Comparison of ENCODE assay signal across 34 mouse cellular contexts in genomic region chr5:143075987-143076386, GRCm38 (mm10).
"Had no signal": no experiment of that assay in that cellular context is flagged by ENCODE, and none has a peak within 500 bp of the region (broad histone marks: within the 10 kb centered on the region; RNA-seq: fewer than 3 reads in every experiment).

No protein-coding gene starts in this region.

- H3K4me3 ChIP-seq: heart, embryonic 10.5 days; heart, embryonic 12.5 days; heart, embryonic 13.5 days; heart, embryonic 15.5 days; hindbrain, embryonic 10.5 days; hindbrain, embryonic 12.5 days; hindbrain, embryonic 13.5 days; hindbrain, embryonic 15.5 days; kidney, embryonic 15.5 days; layer of hippocampus, adult 2 months had no signal

- H3K4me2 ChIP-seq: heart, embryonic 11.5 days; heart, embryonic 12.5 days; heart, embryonic 13.5 days; heart, embryonic 15.5 days; hindbrain, embryonic 12.5 days; hindbrain, embryonic 13.5 days; hindbrain, embryonic 14.5 days; hindbrain, embryonic 15.5 days; kidney, embryonic 15.5 days had no signal

- H3K4me1 ChIP-seq: heart, embryonic 10.5 days; heart, embryonic 12.5 days; heart, embryonic 13.5 days; heart, embryonic 15.5 days; hindbrain, embryonic 10.5 days; hindbrain, embryonic 12.5 days; hindbrain, embryonic 13.5 days; hindbrain, embryonic 15.5 days; kidney, embryonic 15.5 days had no signal

- ATAC-seq: hindbrain, embryonic 16.5 days; hindbrain, postnatal 0 days; inflammation-experienced regulatory T-cells, adult 6 months; intestine, embryonic 16.5 days; intestine, postnatal 0 days had no signal

- H3K9ac ChIP-seq: heart, embryonic 12.5 days; heart, embryonic 13.5 days; heart, embryonic 15.5 days; hindbrain, embryonic 12.5 days; hindbrain, embryonic 13.5 days; hindbrain, embryonic 14.5 days; hindbrain, embryonic 15.5 days; kidney, embryonic 15.5 days had no signal

- H3K27ac ChIP-seq: heart, embryonic 10.5 days; heart, embryonic 13.5 days; heart, embryonic 15.5 days; hindbrain, embryonic 10.5 days; hindbrain, embryonic 12.5 days; hindbrain, embryonic 13.5 days; hindbrain, embryonic 14.5 days; hindbrain, embryonic 15.5 days; hindbrain, postnatal 0 days; kidney, embryonic 15.5 days; kidney, postnatal 0 days; layer of hippocampus, adult 2 months had no signal

- H3K27me3 ChIP-seq: heart, embryonic 12.5 days; heart, embryonic 13.5 days; heart, embryonic 15.5 days; hindbrain, embryonic 12.5 days; hindbrain, embryonic 13.5 days; hindbrain, embryonic 15.5 days; kidney, embryonic 15.5 days had no signal

- DNase-seq: heart, postnatal 10 days; heart, postnatal 14 days; heart, postnatal 36 days; heart, postnatal 4 days; kidney, adult 11 months; kidney, adult 18-20 months; kidney, adult 2 months; kidney, adult 8-10 months; kidney, adult 9 months; kidney, postnatal 10 days; kidney, postnatal 14 days; kidney, postnatal 25 days; kidney, postnatal 36 days; kidney, postnatal 4 days; layer of hippocampus, adult 9-11 months; layer of hippocampus, postnatal 36 days had no signal

- H3K9me3 ChIP-seq: heart, embryonic 10.5 days; heart, embryonic 12.5 days; heart, embryonic 13.5 days; heart, embryonic 15.5 days; hindbrain, embryonic 10.5 days; hindbrain, embryonic 12.5 days; hindbrain, embryonic 13.5 days; hindbrain, embryonic 15.5 days; kidney, embryonic 15.5 days had no signal
